Mouse (Mus musculus): ENCODE measurements around the gene Exoc4. TPM values are rescaled to one million over a fixed set of nuclear protein-coding genes. Genes with fewer than 3 reads are reported as not detected.

The Exoc4 gene
- polyA plus RNA-seq, 1 experiment: 23.0 TPM

DNA sequence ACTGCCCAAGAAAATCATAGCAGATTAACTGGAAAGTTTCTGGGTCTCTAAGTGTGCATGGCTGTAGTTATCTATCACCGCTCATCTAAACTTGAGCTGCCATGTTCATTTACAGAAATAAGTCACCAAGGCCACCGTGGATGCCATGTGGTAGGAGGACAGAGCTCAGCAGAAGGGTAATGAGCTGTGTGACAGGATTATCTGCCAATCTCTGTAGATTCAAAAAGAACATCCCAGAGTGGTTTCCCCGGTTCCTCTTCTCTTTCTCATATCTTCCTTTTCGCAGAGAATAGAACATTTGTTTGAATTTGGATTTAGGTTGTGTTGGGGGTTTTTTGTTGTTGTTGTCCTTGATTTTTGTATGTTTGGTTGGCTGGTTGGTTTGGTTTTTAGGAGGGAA is 676.0 kb downstream of the Exoc4 start:
- H3K27ac ChIP-seq (ENCODE audit: insufficient read depth, low read length): no peak overlapping the region
- 0 out of 2 replicates have a peak, but pooled peaks cover 4% of the 10 kb centered on the region for H3K4me1 ChIP-seq (ENCODE audit: control insufficient read depth, insufficient read depth, low read length)
- no peak overlapping the region for H3K4me3 ChIP-seq (replicated peaks; ENCODE audit: insufficient read depth, low read depth, low read length)
- H3K27me3 ChIP-seq (ENCODE audit: control insufficient read depth, insufficient read depth, low read length): no peaks in the 10 kb centered on the region
- TF ChIP-seq CTCF (IDR thresholded peaks at IDR 0.05; ENCODE audit: borderline replicate concordance, insufficient read depth, low read depth, low read length) (no peak), POLR2A (IDR thresholded peaks at IDR 0.05; ENCODE audit: borderline replicate concordance, insufficient read depth, low read length) (no peak)
- WGBS: 77% methylated on average over 4 of the region's 4 CpGs
- DNase-seq: no peak

- peak; percentile 78 to 85 for DNase-seq
- Histone ChIP-seq H3K4me3 (replicated peaks; ENCODE audit: insufficient read depth, low read depth, low read length) (no peak overlapping the region), H3K27ac (ENCODE audit: insufficient read depth, low read length) (no peak overlapping the region), H3K27me3 (ENCODE audit: control insufficient read depth, insufficient read depth, low read length) (no peaks in the 10 kb centered on the region), H3K4me1 (ENCODE audit: control insufficient read depth, insufficient read depth, low read length) (0 out of 2 replicates have a peak, but pooled peaks cover 4% of the 10 kb centered on the region)
- TF ChIP-seq CTCF (IDR thresholded peaks at IDR 0.05; ENCODE audit: borderline replicate concordance, insufficient read depth, low read depth, low read length) (peak; percentile 92), POLR2A (IDR thresholded peaks at IDR 0.05; ENCODE audit: borderline replicate concordance, insufficient read depth, low read length) (no peak)
- WGBS: 26% methylated on average over 13 of the region's 13 CpGs
Measured at GRCm38 (mm10) chr6:33929342-33930086, 680.6 kb downstream of the Exoc4 start.

DNA sequence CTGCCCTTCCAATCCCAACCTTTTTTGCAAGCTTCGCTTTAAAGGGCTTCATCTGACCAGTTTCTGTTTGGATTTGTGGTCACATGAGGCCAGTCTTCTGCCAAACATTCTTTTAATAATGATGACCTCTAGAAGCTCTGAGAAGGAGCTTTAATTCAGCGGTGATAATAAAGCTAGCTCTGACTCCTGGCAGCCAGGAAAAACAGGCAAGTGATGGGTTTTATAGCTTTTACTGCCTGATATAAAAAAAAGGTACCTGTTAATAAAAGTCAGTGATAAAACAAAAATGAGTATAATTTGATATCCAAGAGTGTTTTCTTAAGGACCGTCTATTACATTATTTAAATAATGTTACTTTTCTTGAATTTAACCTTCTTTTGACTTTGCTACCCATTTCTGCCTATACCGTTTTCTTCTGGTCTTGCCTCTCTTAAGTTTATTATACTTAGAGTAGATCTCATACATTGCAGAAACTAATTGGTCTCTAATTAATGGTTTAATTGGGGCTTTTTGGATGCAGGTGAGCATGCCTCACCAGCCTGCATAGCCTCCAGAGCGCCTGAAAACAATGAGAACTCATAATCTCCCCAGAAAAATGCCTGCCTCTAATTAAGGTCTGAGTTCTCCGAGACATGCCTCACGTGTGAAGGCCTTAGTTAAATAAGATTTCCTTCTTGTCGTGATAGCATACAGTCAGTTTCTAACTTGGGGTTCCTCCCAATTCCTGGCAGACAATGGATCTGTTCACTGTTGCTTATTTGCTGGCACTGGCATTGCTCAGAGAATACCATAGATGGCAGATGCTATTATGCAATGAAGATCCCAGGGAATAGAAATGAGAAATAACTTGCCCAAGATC is 681.4 kb downstream of the Exoc4 start:
- no peak for DNase-seq
- Histone ChIP-seq H3K4me3 (replicated peaks; ENCODE audit: insufficient read depth, low read depth, low read length) (no peak overlapping the region), H3K27me3 (ENCODE audit: control insufficient read depth, insufficient read depth, low read length) (no peaks in the 10 kb centered on the region), H3K27ac (ENCODE audit: insufficient read depth, low read length) (no peak overlapping the region), H3K4me1 (ENCODE audit: control insufficient read depth, insufficient read depth, low read length) (0 out of 2 replicates have a peak, but pooled peaks cover 4% of the 10 kb centered on the region)
- TF ChIP-seq POLR2A (IDR thresholded peaks at IDR 0.05; ENCODE audit: borderline replicate concordance, insufficient read depth, low read length) (no peak), CTCF (IDR thresholded peaks at IDR 0.05; ENCODE audit: borderline replicate concordance, insufficient read depth, low read depth, low read length) (no peak)
- WGBS: 80% methylated on average over 8 of the region's 8 CpGs

GRCm38 (mm10) chr6:33937906-33938305 is 689.0 kb downstream of the Exoc4 start:
- H3K27ac ChIP-seq (ENCODE audit: insufficient read depth, low read length): no peak overlapping the region
- H3K4me3 ChIP-seq (replicated peaks; ENCODE audit: insufficient read depth, low read depth, low read length): no peak overlapping the region
- H3K27me3 ChIP-seq (ENCODE audit: control insufficient read depth, insufficient read depth, low read length): no peaks in the 10 kb centered on the region; the same call in 1 of the 2 replicates
- TF ChIP-seq CTCF (IDR thresholded peaks at IDR 0.05; ENCODE audit: borderline replicate concordance, insufficient read depth, low read depth, low read length) (no peak), POLR2A (IDR thresholded peaks at IDR 0.05; ENCODE audit: borderline replicate concordance, insufficient read depth, low read length) (no peak)
- H3K4me1 ChIP-seq (ENCODE audit: control insufficient read depth, insufficient read depth, low read length): no peaks in the 10 kb centered on the region
- no peak for DNase-seq
- 19% methylated on average over 4 of the region's 4 CpGs for WGBS

DNA sequence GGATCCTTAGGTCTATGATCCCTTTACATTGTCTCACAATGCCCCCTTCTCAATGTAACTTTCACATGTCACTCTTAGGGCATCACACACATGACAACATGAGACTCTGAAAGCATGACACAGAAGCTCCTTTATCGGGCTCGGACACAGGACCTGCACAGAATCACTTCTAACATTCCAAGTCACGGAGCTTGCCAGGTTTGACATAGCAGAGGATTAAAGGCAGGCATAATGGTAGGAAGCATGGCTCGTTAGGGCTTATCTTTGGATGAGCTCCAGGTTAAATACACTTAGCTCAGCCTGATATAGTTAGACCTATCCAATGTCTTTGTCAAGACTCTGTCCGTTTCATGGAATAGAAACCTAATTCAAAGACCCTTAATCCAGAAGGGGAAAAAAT is 690.3 kb downstream of the Exoc4 start:
- DNase-seq: no peak
- H3K4me3 ChIP-seq (replicated peaks; ENCODE audit: insufficient read depth, low read depth, low read length): no peak overlapping the region
- no peak for TF ChIP-seq CTCF (IDR thresholded peaks at IDR 0.05; ENCODE audit: borderline replicate concordance, insufficient read depth, low read depth, low read length)
- TF ChIP-seq POLR2A (IDR thresholded peaks at IDR 0.05; ENCODE audit: borderline replicate concordance, insufficient read depth, low read length): no peak
- H3K27ac ChIP-seq (ENCODE audit: insufficient read depth, low read length): no peak overlapping the region
- no peaks in the 10 kb centered on the region; the same call in 1 of the 2 replicates for H3K27me3 ChIP-seq (ENCODE audit: control insufficient read depth, insufficient read depth, low read length)
- no peaks in the 10 kb centered on the region for H3K4me1 ChIP-seq (ENCODE audit: control insufficient read depth, insufficient read depth, low read length)
- WGBS: 78% methylated on average over 5 of the region's 5 CpGs

DNA sequence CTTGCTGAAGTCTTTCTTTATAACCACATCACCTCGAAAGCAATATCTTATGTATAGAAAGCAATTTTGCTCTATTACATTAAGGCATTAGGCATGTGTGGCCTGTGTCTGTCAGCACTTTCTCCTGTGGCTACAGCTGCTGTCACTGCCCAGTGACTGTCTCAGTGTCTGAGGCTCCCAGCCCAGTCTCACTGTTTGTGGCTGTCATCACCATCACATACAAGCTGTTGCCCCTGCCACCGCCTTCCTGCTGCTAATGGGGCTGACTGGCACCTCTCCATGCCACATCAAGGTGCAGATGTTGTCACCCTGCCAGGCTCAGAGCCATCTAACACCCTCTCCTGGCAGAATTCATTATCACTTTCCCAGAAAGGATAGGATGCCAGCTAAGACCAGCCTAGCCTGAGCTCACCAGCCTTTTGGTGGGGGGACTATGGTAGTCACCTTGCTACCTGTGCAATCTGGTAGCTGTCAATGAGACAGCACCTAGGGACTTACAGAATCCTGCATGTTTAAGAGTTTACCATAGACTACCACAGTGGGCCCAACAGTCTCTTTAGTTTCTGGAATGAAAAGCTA is 698.1 kb downstream of the Exoc4 start:
- H3K4me3 ChIP-seq (replicated peaks; ENCODE audit: insufficient read depth, low read depth, low read length): no peak overlapping the region
- no peak overlapping the region for H3K27ac ChIP-seq (ENCODE audit: insufficient read depth, low read length)
- no peak for DNase-seq
- TF ChIP-seq CTCF (IDR thresholded peaks at IDR 0.05; ENCODE audit: borderline replicate concordance, insufficient read depth, low read depth, low read length) (no peak), POLR2A (IDR thresholded peaks at IDR 0.05; ENCODE audit: borderline replicate concordance, insufficient read depth, low read length) (no peak)
- H3K4me1 ChIP-seq (ENCODE audit: control insufficient read depth, insufficient read depth, low read length): no peaks in the 10 kb centered on the region; the same call in 1 of the 2 replicates
- 39% methylated on average over 2 of the region's 2 CpGs for WGBS
- H3K27me3 ChIP-seq (ENCODE audit: control insufficient read depth, insufficient read depth, low read length): no peaks in the 10 kb centered on the region

DNA sequence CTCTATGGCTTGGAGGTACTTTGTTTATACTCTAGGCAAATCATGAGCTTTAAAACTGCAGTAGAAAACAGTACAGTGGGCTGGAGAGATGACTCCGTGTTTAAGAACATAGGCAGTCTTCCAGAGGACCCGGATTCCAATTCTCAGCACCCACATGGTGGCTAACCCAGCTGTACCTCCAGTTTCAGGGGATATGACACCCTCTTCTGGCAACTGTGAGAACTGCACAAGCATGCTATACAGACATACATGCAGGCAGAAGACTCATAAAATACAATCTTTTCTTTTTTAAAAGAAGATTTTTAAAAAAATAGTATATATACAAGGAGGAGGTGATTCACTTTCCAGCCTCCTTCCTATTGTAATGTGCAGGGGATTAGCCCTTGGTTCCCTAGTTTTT is 701.2 kb downstream of the Exoc4 start:
- Histone ChIP-seq H3K27me3 (ENCODE audit: control insufficient read depth, insufficient read depth, low read length) (no peaks in the 10 kb centered on the region), H3K27ac (ENCODE audit: insufficient read depth, low read length) (no peak overlapping the region), H3K4me1 (ENCODE audit: control insufficient read depth, insufficient read depth, low read length) (no peaks in the 10 kb centered on the region; the same call in 1 of the 2 replicates), H3K4me3 (replicated peaks; ENCODE audit: insufficient read depth, low read depth, low read length) (no peak overlapping the region)
- 97% methylated on average over 2 of the region's 2 CpGs for WGBS
- no peak for DNase-seq
- TF ChIP-seq CTCF (IDR thresholded peaks at IDR 0.05; ENCODE audit: borderline replicate concordance, insufficient read depth, low read depth, low read length) (no peak), POLR2A (IDR thresholded peaks at IDR 0.05; ENCODE audit: borderline replicate concordance, insufficient read depth, low read length) (no peak)
